ENCODE assay signal across 10 mouse cellular contexts in the genomic region with DNA sequence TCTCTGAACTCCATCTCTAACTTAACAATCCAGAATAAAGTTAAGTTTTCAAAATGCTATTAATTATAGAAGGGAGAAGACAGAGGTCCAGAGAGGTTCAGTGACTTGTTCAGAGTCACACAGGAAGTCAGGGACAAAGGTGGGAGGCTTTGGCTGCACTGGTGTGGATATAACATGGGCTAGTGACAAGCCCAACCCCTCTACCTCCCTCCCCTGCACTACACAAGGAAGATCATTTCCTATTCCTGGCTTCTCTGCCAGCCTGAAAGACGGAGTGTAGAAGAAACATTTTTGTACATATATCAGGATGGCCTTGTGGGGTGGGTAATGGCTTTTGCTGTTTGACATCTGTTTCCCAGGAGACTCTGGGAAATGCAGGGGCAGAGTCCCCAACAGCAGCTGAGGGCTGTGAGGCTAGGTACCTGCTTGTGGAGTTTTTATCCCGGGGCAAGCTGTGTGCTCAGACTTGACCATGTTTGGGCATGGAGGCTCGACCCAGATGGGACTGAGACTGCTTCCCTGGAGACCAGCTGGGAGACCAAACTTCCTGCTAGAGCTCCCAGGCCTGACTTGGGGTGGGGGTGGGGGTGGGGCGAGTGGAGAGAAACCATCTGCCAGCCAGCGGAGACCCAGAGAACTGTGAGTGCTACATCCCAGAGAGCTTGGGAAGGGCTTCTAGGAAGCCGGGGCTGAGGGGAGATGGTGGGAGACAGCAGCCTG. TPM values are rescaled to one million over a fixed set of nuclear protein-coding genes. Genes with fewer than 3 reads are reported as not detected.
DNase-seq lines count a peak whose midpoint lies in the region; ATAC-seq and TF ChIP-seq lines count a peak whose summit lies in the region.
"Had no signal": no experiment of that assay in that cellular context is flagged by ENCODE, and none has a peak within 500 bp of the region (broad histone marks: within the 10 kb centered on the region; RNA-seq: fewer than 3 reads in every experiment).

A gene (plus strand): TSS at position 326 of the 720 bp plus-strand sequence.

- H3K27me3 ChIP-seq in midbrain, embryonic 14.5 days (ENCODE audit: control insufficient read depth, insufficient read depth, low read length), result no peaks in the 10 kb centered on the region
- H3K27me3 ChIP-seq in midbrain, postnatal 0 days (ENCODE audit: insufficient read depth, low read length), result no peaks in the 10 kb centered on the region
- no peaks in the 10 kb centered on the region; the same call in 1 of the 2 replicates for H3K27me3 ChIP-seq in heart, postnatal 0 days (ENCODE audit: control insufficient read depth, insufficient read depth, low read length)
- no peaks in the 10 kb centered on the region for H3K27me3 ChIP-seq in stomach, embryonic 16.5 days (ENCODE audit: control insufficient read depth, insufficient read depth, low read length)

- H3K9ac ChIP-seq in midbrain, embryonic 14.5 days (replicated peaks; ENCODE audit: low read length), result no peak within 1 kb of the TSS
- H3K9ac ChIP-seq in midbrain, postnatal 0 days (replicated peaks; ENCODE audit: low read length, poor library complexity, severe bottlenecking), result no peak within 1 kb of the TSS
- no peak within 1 kb of the TSS for H3K9ac ChIP-seq in heart, postnatal 0 days (replicated peaks; ENCODE audit: low read depth, low read length)
- 0 out of 2 replicates have a peak within 1 kb of the TSS, but pooled peaks have one; percentile 3 for H3K9ac ChIP-seq in stomach, embryonic 16.5 days (ENCODE audit: low read length)

- TF ChIP-seq EP300 in heart, postnatal 0 days (IDR thresholded peaks at IDR 0.05; ENCODE audit: low read depth), result no peak

- ATAC-seq in midbrain, embryonic 14.5 days (ENCODE audit: low FRiP score, low TSS enrichment), result no peak
- ATAC-seq in midbrain, postnatal 0 days (ENCODE audit: low FRiP score), result no peak
- peak; percentile 69 for ATAC-seq in heart, postnatal 0 days (ENCODE audit: insufficient read depth, low read depth)
- peak; percentile 87 for ATAC-seq in stomach, embryonic 16.5 days (ENCODE audit: insufficient read depth, low FRiP score)
- no peak for ATAC-seq in activated CD4-positive, CD25-positive, alpha-beta regulatory T cell, adult 4 months

- DNase-seq in midbrain, embryonic 14.5 days, result peak; percentile 13
- DNase-seq in midbrain, postnatal 0 days (ENCODE audit: low spot score), result no peak
- DNase-seq in heart, postnatal 0 days (ENCODE audit: low spot score), result peak; percentile 12
- DNase-seq in kidney, postnatal 4 days, result peak; percentile 55 to 71
- DNase-seq in urinary bladder, postnatal 36 days (ENCODE audit: low spot score in 2 of 2), result no peak
- DNase-seq in ovary, postnatal 14 days (ENCODE audit: low spot score), result no peak
- DNase-seq: gastrocnemius, postnatal 14 days had no signal

- WGBS in midbrain, embryonic 14.5 days, result 55% methylated on average over 6 of the region's 6 CpGs
- WGBS in midbrain, postnatal 0 days, result 51% methylated on average over 6 of the region's 6 CpGs
- 12% methylated on average over 6 of the region's 6 CpGs for WGBS in heart, postnatal 0 days
- WGBS in stomach, embryonic 16.5 days, result 14% methylated on average over 6 of the region's 6 CpGs

- no peak within 1 kb of the TSS for H3K4me2 ChIP-seq in midbrain, embryonic 14.5 days (ENCODE audit: low read length)
- H3K4me2 ChIP-seq in midbrain, postnatal 0 days (ENCODE audit: low read depth, low read length, poor library complexity, severe bottlenecking), result no peak within 1 kb of the TSS
- H3K4me2 ChIP-seq in heart, postnatal 0 days (ENCODE audit: low read depth, low read length), result no peak within 1 kb of the TSS
- H3K4me2 ChIP-seq in stomach, embryonic 16.5 days (ENCODE audit: low read depth, low read length), result peak within 1 kb of the TSS; percentile 28; the same call in 1 of the 2 replicates

- H3K9me3 ChIP-seq in midbrain, embryonic 14.5 days (ENCODE audit: control insufficient read depth, low read length), result no peaks in the 10 kb centered on the region
- H3K9me3 ChIP-seq in midbrain, postnatal 0 days (ENCODE audit: low read length), result no peaks in the 10 kb centered on the region
- no peaks in the 10 kb centered on the region for H3K9me3 ChIP-seq in heart, postnatal 0 days (replicated peaks; ENCODE audit: control insufficient read depth, low read length)
- no peaks in the 10 kb centered on the region for H3K9me3 ChIP-seq in stomach, embryonic 16.5 days (replicated peaks; ENCODE audit: control insufficient read depth, low read length)

- H3K4me1 ChIP-seq in midbrain, embryonic 14.5 days (ENCODE audit: control insufficient read depth, insufficient read depth, low read length), result no peaks in the 10 kb centered on the region
- no peaks in the 10 kb centered on the region for H3K4me1 ChIP-seq in midbrain, postnatal 0 days (ENCODE audit: insufficient read depth, low read length)
- no peaks in the 10 kb centered on the region for H3K4me1 ChIP-seq in heart, postnatal 0 days (ENCODE audit: control insufficient read depth, insufficient read depth)
- 0 out of 2 replicates have a peak, but pooled peaks cover 7% of the 10 kb centered on the region for H3K4me1 ChIP-seq in stomach, embryonic 16.5 days (ENCODE audit: control insufficient read depth, insufficient read depth, low read length)

- H3K27ac ChIP-seq in midbrain, embryonic 14.5 days (replicated peaks; ENCODE audit: low read depth, low read length), result no peak within 1 kb of the TSS
- H3K27ac ChIP-seq in midbrain, postnatal 0 days (ENCODE audit: low read depth, low read length), result no peak within 1 kb of the TSS
- 0 out of 2 replicates have a peak within 1 kb of the TSS, but pooled peaks have one; percentile 26 for H3K27ac ChIP-seq in heart, postnatal 0 days (ENCODE audit: low read depth)
- H3K27ac ChIP-seq in stomach, embryonic 16.5 days (ENCODE audit: low read length), result peak within 1 kb of the TSS; percentile 85

- TF ChIP-seq CTCF in midbrain, postnatal 0 days (IDR thresholded peaks at IDR 0.05), result no peak
- no peak for TF ChIP-seq CTCF in heart, postnatal 0 days (IDR thresholded peaks at IDR 0.05; ENCODE audit: low read depth)

- H3K4me3 ChIP-seq in midbrain, embryonic 14.5 days (replicated peaks; ENCODE audit: low read depth, low read length), result no peak within 1 kb of the TSS
- no peak within 1 kb of the TSS for H3K4me3 ChIP-seq in midbrain, postnatal 0 days (ENCODE audit: low read depth, low read length)
- H3K4me3 ChIP-seq in heart, postnatal 0 days (ENCODE audit: low read depth, low read length), result no peak within 1 kb of the TSS; the same call in 1 of the 2 replicates
- H3K4me3 ChIP-seq in stomach, embryonic 16.5 days (replicated peaks; ENCODE audit: low read length), result peak within 1 kb of the TSS; percentile 16

- no peaks in the 10 kb centered on the region for H3K36me3 ChIP-seq in midbrain, embryonic 14.5 days (ENCODE audit: control insufficient read depth, insufficient read depth, low read length)
- H3K36me3 ChIP-seq in midbrain, postnatal 0 days (ENCODE audit: insufficient read depth, low read length), result no peaks in the 10 kb centered on the region
- H3K36me3 ChIP-seq in heart, postnatal 0 days (replicated peaks; ENCODE audit: control insufficient read depth, insufficient read depth, low read length), result no peaks in the 10 kb centered on the region
- no peaks in the 10 kb centered on the region for H3K36me3 ChIP-seq in stomach, embryonic 16.5 days (ENCODE audit: control insufficient read depth, insufficient read depth, low read length)

RNA-seq across cellular contexts. Expression of the gene that starts here (rescaled TPM):
- polyA plus RNA-seq in midbrain, embryonic 14.5 days (2014; fragmentation: Nextera tagmentation; extraction: Ambion mirVana), result 0.18 and 0.39 TPM in 2 replicates
- total RNA-seq in midbrain, postnatal 0 days (2014; rRNA removed), result 0.11 TPM in 1 of 2 replicates, not detected in the other
- polyA plus RNA-seq in midbrain, postnatal 0 days (2015; fragmentation: Nextera tagmentation; extraction: Ambion mirVana), result 0.07 and 0.20 TPM in 2 replicates
- 1.5 and 1.6 TPM in 2 replicates for total RNA-seq in heart, postnatal 0 days (2014; rRNA removed; ENCODE audit: low replicate concordance)
- 0.41 and 0.44 TPM in 2 replicates for polyA plus RNA-seq in heart, postnatal 0 days (2015; fragmentation: Nextera tagmentation; extraction: Ambion mirVana)
- 2.6 and 2.9 TPM in 2 replicates for polyA plus RNA-seq in stomach, embryonic 16.5 days (2015; fragmentation: Nextera tagmentation; extraction: Ambion mirVana)
- polyA plus RNA-seq in activated CD4-positive, CD25-positive, alpha-beta regulatory T cell, adult 4 months (2017; shearing (Covaris generic)), result under 1 TPM; 0.60 TPM
- total RNA-seq: megakaryocyte-erythroid progenitor cell, adult 5-6 weeks had no signal

Comparison
In these comparisons a context has a peak if more than half of its experiments do, and no peak if none do; other contexts are left out.
1. Peak in DNase-seq in midbrain, embryonic 14.5 days; RNA of the gene not detected or under 1 TPM.
2. ATAC-seq: peak in heart, postnatal 0 days (single experiment) and stomach, embryonic 16.5 days (single experiment); none in midbrain, embryonic 14.5 days (single experiment), midbrain, postnatal 0 days (single experiment) and activated CD4-positive, CD25-positive, alpha-beta regulatory T cell, adult 4 months (single experiment).
3. DNase-seq: peak in heart, postnatal 0 days (single experiment) and kidney, postnatal 4 days (2 of 2); none in midbrain, postnatal 0 days (single experiment), urinary bladder, postnatal 36 days (0 of 2) and ovary, postnatal 14 days (single experiment).
4. H3K27ac ChIP-seq: peak in heart, postnatal 0 days (single experiment) and stomach, embryonic 16.5 days (single experiment); none in midbrain, embryonic 14.5 days (single experiment) and midbrain, postnatal 0 days (single experiment).